ENCODE assay signal across 8 mouse cellular contexts in the genomic region with DNA sequence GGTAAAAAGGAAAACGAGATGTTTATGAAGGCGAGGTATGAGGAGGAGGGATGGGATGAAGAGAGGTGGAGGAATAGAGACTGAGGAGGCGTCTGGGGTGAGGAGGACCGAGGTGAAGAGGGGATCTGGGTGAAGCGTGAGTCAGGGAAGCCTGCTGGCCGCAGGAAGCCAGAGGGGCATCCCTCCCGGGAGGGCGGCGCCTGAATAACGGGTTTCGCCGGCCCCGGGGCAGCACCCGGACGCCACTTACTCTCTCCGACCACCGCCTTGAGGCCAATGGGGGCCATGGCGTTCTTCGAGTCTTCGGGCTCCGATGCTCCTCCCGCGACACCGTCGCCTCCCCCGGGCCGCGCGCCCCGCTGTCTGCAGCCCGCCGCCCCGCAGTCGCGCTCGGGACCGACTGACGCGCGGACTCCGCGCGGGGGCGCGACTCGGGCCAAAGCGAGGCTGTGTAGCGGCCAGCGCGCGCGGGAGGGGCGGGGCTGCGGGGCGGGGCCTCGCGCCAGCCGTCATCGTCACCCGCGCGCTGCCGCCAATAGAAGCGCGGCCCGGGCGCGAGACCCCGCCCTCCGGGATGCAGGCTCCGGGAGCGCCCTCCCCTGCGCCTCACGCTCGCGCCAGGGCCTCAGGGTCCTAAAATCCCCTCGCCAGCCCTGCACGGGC. TPM values are rescaled to one million over a fixed set of nuclear protein-coding genes. Genes with fewer than 3 reads are reported as not detected.
DNase-seq lines count a peak whose midpoint lies in the region; ATAC-seq and TF ChIP-seq lines count a peak whose summit lies in the region.

A gene (minus strand): TSS at position 441 of the 663 bp plus-strand sequence.

- peak within 1 kb of the TSS; percentile 77 for H3K9ac ChIP-seq in forebrain, embryonic 14.5 days (ENCODE audit: low read length)
- peak within 1 kb of the TSS; percentile 59 for H3K9ac ChIP-seq in lung, embryonic 14.5 days

- under 1% methylated on average over 73 of the region's 78 CpGs for WGBS in forebrain, embryonic 14.5 days
- WGBS in lung, embryonic 14.5 days: under 1% methylated on average over 70 of the region's 78 CpGs

- H3K36me3 ChIP-seq in G1E (replicated peaks): peaks cover 6% of the 10 kb centered on the region
- H3K36me3 ChIP-seq in forebrain, embryonic 14.5 days (ENCODE audit: control insufficient read depth, insufficient read depth, low read length): no peaks in the 10 kb centered on the region
- H3K36me3 ChIP-seq in lung, embryonic 14.5 days (ENCODE audit: insufficient read depth): 0 out of 2 replicates have a peak, but pooled peaks cover 1% of the 10 kb centered on the region

- DNase-seq in G1E (ENCODE audit: low spot score): peak; percentile 96
- DNase-seq in cerebellum, adult 11 months: peak; percentile 91
- DNase-seq in forebrain, embryonic 14.5 days (ENCODE audit: low spot score): peak; percentile 96
- DNase-seq in heart, postnatal 14 days: peak; percentile 95
- peak; percentile 85 to 93 for DNase-seq in layer of hippocampus, adult 18-20 months (ENCODE audit: low spot score in 2 of 2)
- peak; percentile 96 for DNase-seq in lung, embryonic 14.5 days
- DNase-seq in testis, postnatal 14 days (ENCODE audit: low spot score): peak; percentile 93

- peak within 1 kb of the TSS; percentile 86 for H3K27ac ChIP-seq in forebrain, embryonic 14.5 days (ENCODE audit: low read depth, low read length)
- peak within 1 kb of the TSS; percentile 83 for H3K27ac ChIP-seq in lung, embryonic 14.5 days (ENCODE audit: low read depth)

- peak within 1 kb of the TSS; percentile 62 for H3K4me2 ChIP-seq in forebrain, embryonic 14.5 days (ENCODE audit: low read length)
- peak within 1 kb of the TSS; percentile 82 for H3K4me2 ChIP-seq in lung, embryonic 14.5 days

- intact Hi-C loops in heart, postnatal 14 days (cut with DNase I): no loop called here

- peak; percentile 80 for ATAC-seq in G1E (ENCODE audit: extremely low read depth, insufficient number of reproducible peaks, low FRiP score, poor library complexity, severe bottlenecking)
- peak; percentile 93 for ATAC-seq in forebrain, embryonic 14.5 days
- peak; percentile 96 for ATAC-seq in lung, embryonic 14.5 days (ENCODE audit: insufficient read depth)
- ATAC-seq in neutrophil, adult 5-6 weeks (ENCODE audit: extremely low read depth, insufficient number of reproducible peaks, low FRiP score, poor library complexity, severe bottlenecking): peak; percentile 71

- no peaks in the 10 kb centered on the region for H3K9me3 ChIP-seq in G1E (replicated peaks)
- no peaks in the 10 kb centered on the region for H3K9me3 ChIP-seq in forebrain, embryonic 14.5 days (replicated peaks; ENCODE audit: control insufficient read depth, low read length)
- H3K9me3 ChIP-seq in lung, embryonic 14.5 days (ENCODE audit: low read depth, low read length): no peaks in the 10 kb centered on the region

- H3K4me1 ChIP-seq in G1E (ENCODE audit: insufficient read depth, low read depth, low read length): peaks cover 23% of the 10 kb centered on the region
- no peaks in the 10 kb centered on the region; the same call in none of the 2 replicates for H3K4me1 ChIP-seq in forebrain, embryonic 14.5 days (ENCODE audit: control insufficient read depth, insufficient read depth, low read length)
- no peaks in the 10 kb centered on the region for H3K4me1 ChIP-seq in lung, embryonic 14.5 days (ENCODE audit: insufficient read depth)

- H3K4me3 ChIP-seq in G1E (ENCODE audit: low read depth, low read length): peak within 1 kb of the TSS; percentile 85
- peak within 1 kb of the TSS; percentile 63 for H3K4me3 ChIP-seq in forebrain, embryonic 14.5 days (ENCODE audit: low read depth, low read length)
- peak within 1 kb of the TSS; percentile 64 for H3K4me3 ChIP-seq in lung, embryonic 14.5 days (ENCODE audit: low read depth, low read length)

- no peak for TF ChIP-seq CTCF in G1E (IDR thresholded peaks at IDR 0.05; ENCODE audit: low read depth, low read length)
- TF ChIP-seq CTCF in lung, embryonic 14.5 days (IDR thresholded peaks at IDR 0.05; ENCODE audit: low read depth): no peak

- peaks cover 14% of the 10 kb centered on the region for H3K27me3 ChIP-seq in G1E (ENCODE audit: insufficient read depth, low read length)
- H3K27me3 ChIP-seq in forebrain, embryonic 14.5 days (replicated peaks; ENCODE audit: control insufficient read depth, insufficient read depth, low read length): 0 out of 2 replicates have a peak, but pooled peaks cover 1% of the 10 kb centered on the region
- H3K27me3 ChIP-seq in lung, embryonic 14.5 days (ENCODE audit: insufficient read depth, low read length): 0 out of 2 replicates have a peak, but pooled peaks cover 4% of the 10 kb centered on the region

RNA-seq across cellular contexts. Expression of the gene that starts here (rescaled TPM):
- total RNA-seq in G1E (2014; fragmentation: Nextera tagmentation) (13.7 TPM in 2 replicates), G1E (2017) (2.9 and 3.3 TPM in 2 replicates)
- 4.7 and 6.1 TPM in 2 replicates for polyA plus RNA-seq in G1E (2012)
- polyA plus RNA-seq in forebrain, embryonic 14.5 days (2014; fragmentation: Nextera tagmentation; extraction: Ambion mirVana): 127 and 174 TPM in 2 replicates
- 10 to 100 TPM; 19.5 to 22.7 TPM for total RNA-seq in heart, postnatal 14 days (2021)
- 100 to 1,000 TPM; 613 to 617 TPM for total RNA-seq in layer of hippocampus, adult 18-20 months (2021)
- polyA plus RNA-seq in lung, embryonic 14.5 days (2014; fragmentation: Nextera tagmentation; extraction: Ambion mirVana): 20.7 and 22.2 TPM in 2 replicates
- total RNA-seq in neutrophil, adult 5-6 weeks (2017): 2.3 and 3.3 TPM in 2 replicates

Comparison
In these comparisons a context has a peak if more than half of its experiments do, and no peak if none do; other contexts are left out.
1. Peak in every context shown above with its lines: DNase-seq, ATAC-seq, H3K4me3 ChIP-seq and H3K27ac ChIP-seq.
2. RNA of the gene that starts here (total RNA-seq): 613 to 617 TPM in layer of hippocampus, adult 18-20 months; 19.5 to 22.7 TPM in heart, postnatal 14 days, 2.9 to 13.7 TPM in G1E and 2.3 to 3.3 TPM in neutrophil, adult 5-6 weeks; every median in the first group is over 10 times any median in the second.